Mouse (Mus musculus) megakaryocyte, embryonic 14.5 days (primary cell): ENCODE results near the gene Ppm1n.

ENCODE experiments used
- FLI1 ChIP-seq: IDR thresholded peaks from 2 replicates; pipeline ENCODE4 v1.6.1; 2012; ENCODE audit warnings: low read length, inconsistent platforms, mixed read lengths
- GATA1 ChIP-seq: IDR thresholded peaks from 3 replicates; pipeline ENCODE4 v1.6.1; 2012; ENCODE audit warnings: mixed read lengths, low read length, inconsistent platforms, borderline replicate concordance

GRCm38 (mm10) chr7:19311991-19312390 is 32.1 kb upstream of the Ppm1n start:
- TF ChIP-seq GATA1 = no peak
- no peak for TF ChIP-seq FLI1
